Mouse (Mus musculus) right cerebral cortex, postnatal 36 days (tissue): ENCODE measurements around the gene Slx4ip.
"Not testable (repeated sequence)": the region's sequence is repeated elsewhere in the genome, so short reads cannot be mapped to it uniquely, and the experiment has no call there.

ENCODE experiments used
- DNase-seq, 2 experiments: peaks; one replicate each; pipeline ENCODE4 v3.0.0; 2022; ENCODE audit warnings: low spot score in 2 of 2, mixed read lengths in 1 of 2

The Slx4ip gene

DNA sequence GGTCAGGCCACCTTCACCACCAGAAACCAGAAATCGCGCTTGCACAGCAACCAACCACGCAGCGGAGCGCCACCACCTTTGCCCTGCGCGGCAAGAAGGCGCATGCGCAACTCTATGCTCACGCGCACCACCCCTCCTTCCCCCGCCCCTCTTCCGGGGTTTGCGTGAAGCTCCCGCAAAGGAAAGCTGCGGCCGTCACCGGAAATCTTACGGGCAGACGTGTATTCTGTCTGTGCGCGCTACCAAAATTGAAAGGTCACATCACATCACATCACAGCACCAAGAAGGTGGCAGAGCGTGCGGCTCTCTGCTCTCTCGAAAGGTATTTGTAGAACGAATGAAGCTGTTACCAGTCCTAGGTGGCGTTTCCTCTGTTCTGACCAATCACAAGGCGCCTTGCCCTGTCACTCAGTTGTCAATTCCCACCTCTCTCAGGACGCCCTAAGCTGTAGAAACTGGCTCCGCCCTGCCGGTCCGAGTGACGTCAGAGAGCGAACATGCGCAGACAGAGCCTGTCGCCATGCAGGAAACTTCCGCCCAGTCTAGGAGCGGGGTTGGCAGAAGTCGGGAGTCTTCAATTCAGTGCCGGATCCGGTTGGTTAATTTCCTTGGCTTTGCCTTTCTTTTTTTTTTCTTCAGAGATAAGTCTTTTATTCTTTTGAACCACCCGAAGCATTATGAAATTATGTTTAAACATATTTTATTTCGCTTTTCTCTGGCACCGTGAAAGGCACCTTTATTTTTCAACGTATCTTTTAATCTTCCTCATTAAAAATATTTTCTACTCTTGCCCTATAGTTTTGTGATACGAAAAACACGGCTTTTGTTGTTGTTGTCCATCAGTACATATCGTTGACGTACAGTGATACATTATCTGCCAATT, at the start of gene Slx4ip, which contains the start of the genes AL731706.1 and Mkks:
TSS of gene Slx4ip (plus strand) at position 151 of the 883 bp plus-strand sequence.
TSS of gene AL731706.1 (minus strand) at position 322 of the 883 bp plus-strand sequence.
TSS of gene Mkks (minus strand) at position 322 of the 883 bp plus-strand sequence.
- peak; percentile 99 for DNase-seq

DNA sequence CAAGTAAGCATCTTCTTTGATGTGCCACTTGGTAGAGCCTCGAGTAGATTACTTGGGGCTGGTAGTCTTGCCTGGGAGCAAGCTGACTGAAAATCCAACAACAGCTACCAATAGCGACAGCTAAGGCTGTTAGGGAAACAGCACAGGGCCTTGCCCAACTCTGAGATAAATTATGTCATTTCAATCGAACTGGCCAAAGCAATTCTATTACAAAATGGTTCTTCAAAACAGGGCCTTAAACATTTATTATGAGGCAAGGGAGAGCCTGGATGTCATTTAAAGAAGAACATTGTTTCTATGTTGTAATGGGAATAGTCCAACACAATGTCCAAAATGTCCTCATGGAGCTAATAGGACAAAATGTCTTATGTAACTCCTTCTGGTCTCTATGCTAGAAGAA, 40.7 kb upstream of the Slx4ip start:
- no peak for DNase-seq

DNA sequence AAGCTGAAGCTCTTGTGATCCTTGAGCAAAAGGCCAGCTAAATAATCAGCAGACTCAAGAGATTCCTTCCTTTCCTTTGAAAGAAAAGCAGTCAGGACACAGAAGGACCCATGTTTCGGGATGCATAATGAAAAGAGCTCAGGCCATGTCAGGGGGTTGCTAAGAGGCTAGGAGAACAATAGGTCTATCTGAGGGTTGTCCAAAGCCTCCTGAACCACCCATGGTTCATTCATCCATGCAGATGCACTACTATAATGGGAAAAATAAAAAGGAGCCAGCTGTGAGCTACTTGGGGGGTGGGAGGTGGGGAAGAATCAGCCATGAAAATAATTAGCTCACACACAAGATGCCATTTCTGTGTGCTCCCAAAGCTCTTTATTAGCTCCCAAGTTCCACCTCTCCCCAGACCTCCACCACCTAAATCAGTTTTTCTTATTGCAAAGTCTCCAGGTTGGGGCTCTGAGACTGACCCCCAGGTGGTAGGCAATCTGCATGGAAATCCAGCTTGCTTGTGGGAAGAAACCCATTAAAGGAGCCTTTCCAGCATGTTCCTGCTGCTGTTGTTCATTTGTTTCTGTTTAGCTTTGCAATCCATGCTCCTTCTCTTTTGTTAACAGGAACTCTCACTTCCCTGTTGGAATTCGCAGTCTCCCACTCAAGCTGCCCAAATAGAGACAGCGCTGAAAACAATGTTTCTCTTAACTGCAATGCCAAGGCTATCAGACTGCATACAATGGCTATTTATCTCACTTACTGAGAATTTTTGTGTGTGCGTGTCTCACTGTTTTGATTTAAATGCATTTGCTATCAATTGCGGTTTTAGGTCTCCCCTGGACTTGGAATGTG, 36.3 kb upstream of the Slx4ip start:
- DNase-seq = no peak

DNA sequence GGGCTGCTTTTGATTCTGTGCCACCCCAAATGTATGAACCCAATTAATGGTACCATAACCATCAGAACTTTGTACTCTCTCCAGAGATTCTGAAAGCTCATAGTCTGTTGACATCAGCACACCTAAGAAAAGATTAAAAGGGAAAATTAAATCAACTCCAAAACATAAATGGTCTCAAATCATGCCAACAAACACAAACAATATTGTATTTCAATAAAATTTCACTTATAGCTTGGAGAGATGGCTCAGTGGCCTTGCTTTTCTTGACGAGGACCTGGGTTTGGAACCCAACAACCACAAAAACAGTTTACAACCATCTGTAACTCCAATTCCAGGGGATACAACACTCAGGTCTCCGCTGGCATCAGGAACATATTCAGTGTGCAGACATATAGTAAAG, 5.4 kb upstream of the Slx4ip start, which contains the start of gene AL731706.2:
TSS of gene AL731706.2 (minus strand) at position 101 of the 400 bp plus-strand sequence.
- DNase-seq = no peak

DNA sequence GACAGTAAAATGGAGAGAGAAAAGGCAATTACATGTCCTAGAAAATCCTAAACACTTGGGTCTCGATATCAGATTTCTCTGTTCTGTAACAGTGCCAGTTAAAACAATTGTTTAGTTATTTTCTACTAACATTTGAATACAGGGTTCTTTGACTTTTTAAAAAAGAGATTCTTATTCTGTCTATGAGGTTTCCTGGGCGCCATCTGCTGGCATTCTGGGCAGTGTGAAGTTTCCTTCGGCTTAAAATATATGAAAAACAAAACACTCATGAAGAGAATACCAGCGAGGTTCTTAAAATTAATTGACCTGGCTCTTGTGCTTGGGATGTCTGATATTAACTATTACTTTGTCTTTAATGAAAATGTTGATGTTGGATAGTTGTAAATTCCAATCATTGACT, 4.2 kb upstream of the Slx4ip start:
- peak; percentile 28 to 30 for DNase-seq

DNA sequence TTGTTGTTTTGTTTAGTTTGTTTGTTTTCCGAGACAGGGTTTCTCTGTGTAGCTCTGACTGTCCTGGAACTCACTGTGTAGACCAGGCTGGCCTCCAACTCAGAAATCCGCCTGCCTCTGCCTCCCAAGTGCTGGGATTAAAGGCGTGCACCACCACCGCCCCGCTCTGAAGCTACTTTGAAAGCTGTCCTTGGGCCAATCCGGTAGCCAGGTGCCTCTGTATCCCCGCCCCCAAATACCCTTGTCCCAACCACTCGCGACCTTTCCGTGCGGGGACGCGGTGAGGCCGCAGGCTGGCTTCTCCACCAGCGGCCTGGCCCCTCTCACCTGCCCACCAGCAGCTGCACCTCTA, 326 bp upstream of the Slx4ip start:
- not testable (repeated sequence) for DNase-seq

DNA sequence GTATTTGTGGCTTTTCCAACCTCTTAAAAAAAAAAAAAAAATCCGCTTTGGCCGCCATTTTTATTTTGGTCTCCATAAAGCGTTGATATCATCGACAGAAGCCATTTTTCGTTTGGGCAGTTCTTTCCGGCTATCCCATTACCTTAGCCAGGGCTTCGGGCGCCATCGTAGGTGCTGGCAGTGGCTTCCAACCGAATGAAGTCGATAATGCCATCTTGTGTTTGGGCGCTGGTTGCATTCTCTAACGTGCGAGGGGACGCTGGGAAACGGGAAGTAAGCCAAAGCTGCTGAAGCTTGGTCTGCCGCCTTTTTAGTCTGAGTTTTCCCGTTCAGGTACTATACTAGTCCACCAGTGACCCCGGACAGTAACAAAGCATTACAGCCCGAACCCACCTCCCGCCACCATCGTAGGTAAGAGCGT, 943 bp downstream of the Slx4ip start:
- peak; percentile 98 for DNase-seq

DNA sequence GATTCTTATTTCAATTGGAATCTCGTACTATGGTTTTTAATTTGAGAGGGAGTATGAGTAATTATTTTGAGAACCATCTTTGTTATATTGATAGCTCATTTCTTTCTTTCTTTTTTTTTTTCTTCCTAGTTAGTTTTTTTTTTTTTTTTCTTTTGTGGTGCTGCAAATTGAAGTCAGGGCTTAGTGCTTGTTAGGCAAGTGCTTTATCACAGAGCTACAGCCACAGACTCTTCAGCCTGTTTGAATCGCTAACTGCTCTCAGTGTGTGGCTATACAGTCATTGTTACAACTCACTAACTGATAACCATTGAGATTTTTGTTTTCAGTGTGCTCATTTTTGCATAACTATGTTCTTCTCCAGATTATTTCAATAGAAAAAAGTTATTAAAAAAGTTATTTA, 3.5 kb downstream of the Slx4ip start:
- DNase-seq = no peak

DNA sequence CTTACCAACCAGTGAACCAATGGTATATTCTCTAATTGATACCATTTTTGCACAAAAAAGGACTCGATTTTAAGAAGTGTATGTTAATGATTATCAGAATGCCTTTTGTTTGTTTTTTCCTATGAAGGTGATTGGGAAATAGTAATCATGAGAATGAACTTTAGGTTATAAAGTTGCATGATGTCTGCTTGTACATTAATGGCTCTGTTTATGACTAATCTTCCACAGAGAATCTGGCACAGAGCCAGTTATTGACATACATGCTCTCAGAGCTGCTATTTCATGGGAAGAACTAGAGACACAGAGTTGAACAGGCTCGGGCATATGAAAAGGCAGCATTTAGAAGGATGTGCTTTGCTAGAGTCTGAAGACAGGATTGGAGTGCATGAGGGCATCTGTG, 5.1 kb downstream of the Slx4ip start:
- DNase-seq = no peak

DNA sequence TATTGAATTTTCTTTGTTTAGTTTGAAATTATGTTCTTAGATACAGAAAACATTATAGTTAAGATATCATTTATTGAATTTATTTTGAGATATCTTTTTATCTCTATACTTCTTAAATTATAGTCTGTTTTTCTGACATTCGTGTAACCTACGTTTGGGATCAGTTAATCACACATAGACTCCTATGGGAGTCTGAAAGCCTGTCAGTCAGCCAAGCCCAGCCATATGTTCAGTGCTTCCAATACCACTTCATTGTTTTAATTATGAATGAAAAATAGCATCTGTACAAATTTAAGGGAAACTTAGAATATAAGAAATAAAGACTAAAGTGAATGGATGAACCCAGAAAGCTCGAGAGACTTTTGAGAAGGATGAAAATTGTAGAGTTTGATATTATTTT, 17.6 kb downstream of the Slx4ip start:
- DNase-seq = no peak

DNA sequence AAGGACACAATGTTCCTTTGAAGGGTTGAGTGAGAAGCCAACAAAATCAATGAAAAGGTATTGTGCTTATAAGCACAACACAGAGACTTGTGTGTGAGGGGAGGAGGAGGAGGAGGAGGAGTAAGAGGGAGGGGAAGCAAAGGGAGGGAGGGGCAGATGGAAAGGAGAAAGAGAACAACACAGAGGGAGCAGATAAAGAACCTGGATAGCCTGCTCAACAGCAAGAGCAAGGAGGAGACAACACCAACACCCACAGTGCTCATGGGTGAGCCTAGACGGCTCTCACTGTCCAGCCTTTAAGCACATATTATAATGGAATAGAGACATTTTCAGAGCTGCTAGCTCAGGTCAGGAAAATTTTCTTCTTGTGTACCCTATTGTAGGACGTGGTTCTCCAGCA, 18.3 kb downstream of the Slx4ip start:
- DNase-seq = no peak

DNA sequence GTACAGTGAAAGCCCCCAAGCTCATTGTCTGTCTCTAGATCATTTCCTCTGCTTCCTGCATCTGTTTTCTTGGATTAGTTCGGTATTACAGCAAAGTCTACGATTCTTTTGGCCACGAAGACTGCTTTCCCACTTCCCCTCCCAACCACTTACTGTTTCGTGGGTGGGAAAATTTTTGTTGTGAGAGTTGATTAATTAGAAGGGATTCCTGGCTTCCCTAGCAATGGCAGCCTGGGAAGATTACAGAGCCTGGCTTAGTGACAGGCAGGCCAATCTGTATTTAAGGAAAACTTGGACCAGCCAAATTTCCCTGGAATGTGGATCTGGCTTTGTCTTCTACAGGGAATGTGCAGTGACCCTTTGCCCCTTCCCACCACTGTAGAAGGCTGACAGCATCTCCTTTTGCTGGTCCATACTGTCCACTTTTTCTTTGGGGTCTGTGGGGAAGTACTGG, 21.0 kb downstream of the Slx4ip start:
- DNase-seq = no peak

DNA sequence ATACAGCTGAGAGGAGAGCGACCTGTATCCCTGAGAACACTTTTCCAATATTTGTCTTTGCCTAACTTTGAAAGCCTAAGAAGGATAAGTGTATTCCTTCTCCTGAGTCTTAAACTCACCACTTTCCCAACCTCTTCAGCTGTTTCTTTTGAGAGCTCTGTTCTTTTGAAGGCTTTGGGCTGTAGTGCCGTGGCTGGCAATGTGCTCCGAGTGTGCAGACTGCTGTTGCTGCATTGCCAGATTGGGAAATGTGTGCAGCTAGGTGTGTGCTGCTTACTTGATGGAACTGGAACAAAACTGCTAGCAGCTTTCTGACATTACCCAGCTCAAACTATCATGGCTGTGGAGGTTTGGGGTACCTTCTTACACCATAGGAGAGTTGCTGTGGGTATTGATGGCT, 22.0 kb downstream of the Slx4ip start:
- no peak for DNase-seq

DNA sequence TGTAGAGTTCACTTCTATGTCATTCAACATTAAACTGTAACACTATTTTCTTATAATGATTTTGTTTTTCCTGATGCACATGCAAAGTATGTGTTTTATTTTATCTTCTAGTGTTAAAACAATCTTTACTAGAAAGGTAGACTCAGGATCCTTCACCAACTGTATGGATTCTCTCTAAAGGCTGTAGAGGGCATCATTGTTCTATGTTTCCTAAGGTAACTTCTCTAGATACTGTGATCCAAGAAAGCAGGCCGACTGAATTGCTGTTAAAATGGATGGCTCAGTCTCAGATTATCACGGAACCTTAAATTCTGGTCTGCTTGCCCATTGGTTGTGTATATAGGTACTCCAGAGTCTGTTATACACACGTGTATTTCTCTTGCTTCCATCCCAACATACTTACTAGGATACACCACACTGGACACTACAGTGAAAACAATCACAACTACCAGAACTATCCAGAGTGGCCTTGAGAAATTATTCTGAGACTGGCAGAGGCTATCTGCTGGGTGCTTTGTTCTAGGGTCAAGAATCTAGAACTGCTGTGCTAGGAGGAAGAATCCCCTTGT, 23.4 kb downstream of the Slx4ip start:
- DNase-seq = no peak

DNA sequence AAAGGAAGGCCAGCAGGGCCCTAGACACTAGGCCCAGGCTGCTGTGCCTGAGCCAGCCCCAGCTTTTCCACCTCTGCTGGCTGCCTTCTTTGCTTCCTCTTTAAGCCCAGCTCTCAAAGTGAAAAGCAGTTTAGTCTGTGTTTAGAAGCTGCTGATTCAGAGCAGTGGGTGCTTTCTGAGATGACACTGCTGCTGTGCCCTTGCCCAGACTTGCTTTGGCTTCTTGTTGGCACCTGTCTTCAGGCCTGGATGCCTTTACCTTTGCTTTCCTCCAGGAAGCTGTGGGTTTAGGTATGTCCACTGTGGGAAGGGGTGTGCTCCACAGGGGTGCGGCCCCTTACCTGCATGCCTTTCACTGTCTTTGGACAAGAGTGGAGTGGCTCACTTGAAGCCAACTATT, 28.4 kb downstream of the Slx4ip start:
- DNase-seq = no peak

DNA sequence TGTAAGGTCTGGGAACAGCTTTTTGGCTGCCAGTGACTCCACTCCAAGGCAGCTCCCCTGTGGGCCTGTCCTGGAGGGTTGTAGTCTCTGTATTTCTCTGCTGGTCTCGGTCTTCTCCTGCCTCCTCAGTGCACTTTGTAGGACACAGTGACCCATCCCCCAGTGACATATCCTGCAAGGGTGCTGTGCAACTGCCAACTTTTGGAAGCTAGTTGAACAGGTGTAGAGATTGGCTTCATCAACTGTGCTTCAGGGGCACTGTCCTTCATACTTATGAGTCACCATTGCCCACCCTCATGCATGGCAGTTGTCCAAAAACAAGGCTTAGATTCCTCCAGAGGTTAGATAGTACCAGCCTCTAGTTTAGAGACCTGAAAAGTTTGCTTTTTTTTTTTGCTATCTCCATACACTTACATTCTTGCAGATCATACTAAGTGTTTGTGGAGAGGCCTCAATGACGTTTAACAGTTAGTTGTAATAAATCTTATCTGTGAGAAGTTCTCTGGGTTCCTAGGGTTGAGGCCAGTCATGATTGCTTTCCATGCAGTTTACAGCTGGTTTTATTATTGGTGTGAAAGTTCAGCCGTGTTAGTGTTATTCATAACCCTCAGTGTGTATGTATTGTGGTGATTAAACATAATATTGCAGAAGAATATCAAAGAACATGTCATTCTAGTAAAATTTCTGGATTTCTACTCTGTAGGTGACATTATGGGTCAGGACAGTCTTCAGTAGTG, 29.4 kb downstream of the Slx4ip start:
- DNase-seq = no peak

DNA sequence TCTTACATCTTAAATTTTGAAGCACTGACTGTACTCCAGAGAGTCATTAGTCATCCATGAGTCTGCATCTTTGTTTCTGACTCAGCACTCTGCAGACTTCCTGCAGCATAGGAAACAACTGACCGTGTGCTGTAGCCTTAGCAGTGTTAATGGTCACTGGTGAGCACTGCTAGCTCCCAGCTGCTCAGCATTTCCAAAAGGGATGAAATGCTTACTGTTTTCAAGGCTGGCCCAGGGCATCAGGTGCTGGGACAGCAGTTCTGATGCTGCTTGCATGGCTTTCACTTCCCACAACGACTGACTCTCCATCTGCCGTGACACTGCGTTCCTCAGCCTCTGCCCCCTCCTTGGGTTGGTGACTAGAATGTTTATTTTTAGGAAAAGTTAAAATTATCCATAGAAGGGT, 30.0 kb downstream of the Slx4ip start:
- DNase-seq = peak; percentile 20 to 22

DNA sequence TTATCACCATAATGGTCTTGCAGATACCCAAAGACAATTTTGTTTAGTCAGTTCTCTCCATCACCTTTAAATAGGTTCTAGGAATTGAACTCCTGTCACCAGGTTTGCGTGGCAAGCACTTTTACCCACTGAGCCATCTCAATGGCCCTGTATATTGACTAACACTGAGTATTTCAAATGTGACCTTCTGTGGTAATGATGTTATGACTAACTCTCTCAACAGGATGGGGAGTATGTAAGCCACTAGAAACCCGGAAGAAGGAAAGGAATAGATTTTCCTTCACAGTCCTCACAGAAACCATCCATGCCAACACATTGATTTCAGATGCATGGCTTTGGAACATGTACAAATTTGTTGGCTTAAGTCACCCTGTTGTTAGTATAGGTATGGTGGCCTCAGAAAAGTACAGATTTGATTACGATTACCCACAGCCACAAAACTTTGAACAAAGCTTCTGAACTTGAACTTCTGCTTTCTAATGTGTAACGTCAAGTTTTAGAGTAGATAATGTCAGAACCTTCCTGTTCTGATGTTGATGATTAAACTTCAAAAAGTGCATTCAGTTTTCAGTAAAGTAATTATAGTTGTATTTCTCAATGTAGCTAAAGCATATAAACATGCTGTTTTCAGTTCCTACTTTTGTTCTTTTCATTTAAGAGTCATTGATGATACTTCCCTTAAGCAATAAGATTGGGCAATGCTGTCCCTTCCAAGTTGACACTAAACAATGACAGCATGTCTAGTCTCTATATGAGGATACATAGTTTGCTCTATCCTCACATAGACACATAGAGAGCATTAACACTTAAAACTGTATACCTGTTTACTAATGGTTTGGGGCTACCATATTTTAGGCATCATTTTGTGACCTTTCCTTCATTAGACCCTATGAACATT, 45.6 kb downstream of the Slx4ip start:
- no peak for DNase-seq

DNA sequence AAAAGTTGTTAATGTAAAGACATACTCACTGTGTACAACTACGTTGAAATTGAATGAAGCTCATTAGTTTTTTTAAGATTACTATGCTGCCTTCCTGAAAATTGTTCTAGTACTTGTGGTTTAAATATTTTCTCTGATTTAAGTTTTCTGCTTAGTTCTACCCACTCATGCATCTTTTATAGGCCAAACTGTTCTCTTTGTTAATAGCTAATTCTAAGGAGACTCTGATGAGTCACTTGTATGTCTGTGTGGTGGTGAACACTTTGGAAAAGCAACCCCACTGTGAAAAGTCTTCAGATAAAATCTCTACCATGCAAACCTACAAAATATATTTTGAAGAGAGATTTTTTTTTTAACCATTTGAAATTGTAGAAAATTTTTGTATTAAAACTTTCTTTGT, 47.2 kb downstream of the Slx4ip start:
- no peak for DNase-seq

DNA sequence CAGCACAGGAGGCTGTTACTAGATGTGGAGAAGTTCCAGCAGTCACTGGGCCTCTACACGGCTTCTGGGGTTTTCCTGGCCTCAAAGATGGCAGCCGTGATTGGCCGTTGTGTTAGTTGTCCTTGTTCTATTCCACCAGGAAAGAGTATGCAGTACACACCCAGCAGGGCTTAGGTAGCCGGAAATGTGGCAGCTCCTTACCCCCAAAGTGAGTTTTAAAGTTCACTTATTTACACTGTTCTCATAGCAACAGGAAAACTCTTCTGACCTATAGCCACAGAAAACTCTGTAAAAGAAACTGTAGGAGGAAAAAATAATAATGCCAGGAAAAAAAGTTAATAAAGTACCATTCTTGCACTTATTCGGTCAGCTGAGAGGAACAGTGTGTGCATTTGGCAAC, 55.3 kb downstream of the Slx4ip start:
- no peak for DNase-seq
